Mouse (Mus musculus): ENCODE data around the gene Chpf. TPM values are rescaled to one million over a fixed set of nuclear protein-coding genes. Genes with fewer than 3 reads are reported as not detected.

Chpf gene
- polyA plus RNA-seq, 1 experiment, result 89.7 TPM

DNA sequence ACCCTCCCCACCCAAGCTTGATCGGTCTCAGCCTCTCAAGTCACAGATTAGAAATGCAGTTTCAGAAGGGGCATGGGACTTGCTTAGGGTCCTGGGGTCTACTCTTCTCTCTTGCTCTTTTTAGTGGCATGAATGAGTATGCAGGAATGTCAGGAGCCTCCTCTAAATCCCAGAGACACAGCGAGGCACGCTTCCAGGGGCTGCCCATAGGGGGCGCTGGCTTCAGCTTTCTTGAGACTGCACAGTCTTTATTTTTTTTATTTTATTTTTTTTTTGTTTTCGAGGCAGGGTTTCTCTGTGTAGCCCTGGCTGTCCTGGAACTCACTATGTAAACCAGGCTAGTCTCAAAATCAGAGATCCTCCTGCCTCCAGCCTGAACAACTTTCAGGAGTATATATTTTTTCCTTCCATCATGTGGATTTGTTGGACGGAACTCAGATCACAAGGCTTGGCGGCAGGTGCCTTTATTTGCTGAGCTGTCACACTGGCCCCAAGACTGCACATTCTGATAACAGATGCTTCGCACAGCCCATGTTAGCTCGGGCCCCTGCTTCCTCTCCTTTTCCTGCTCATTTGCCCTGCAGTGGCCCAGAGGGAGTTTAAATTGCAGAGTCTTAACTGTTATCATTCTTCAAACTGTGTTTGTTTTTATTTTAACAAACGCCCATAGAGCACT is 53.2 kb downstream of the Chpf start:
- 29% methylated on average over 10 of the region's 10 CpGs for WGBS
- no peak overlapping the region for H3K4me3 ChIP-seq (replicated peaks; ENCODE audit: extremely low read depth, low read depth, low read length)
- H3K4me1 ChIP-seq (ENCODE audit: control insufficient read depth, insufficient read depth, low read length), result no peaks in the 10 kb centered on the region
- peak; percentile 28 for DNase-seq
- TF ChIP-seq CTCF (IDR thresholded peaks at IDR 0.05; ENCODE audit: insufficient read depth, low read length) (peak; percentile 63), POLR2A (IDR thresholded peaks at IDR 0.05; ENCODE audit: borderline replicate concordance, extremely low read depth, low read depth, low read length) (no peak)

Other genes with a start within 250 kb of the Chpf start
- not detected in 2 replicates for gene A630095N17Rik, start 247.2 kb downstream of the Chpf start, polyA plus RNA-seq (2012; rRNA removed)
- 54.5 and 56.1 TPM in 2 replicates for gene Dnajb2, start 242.9 kb downstream of the Chpf start, polyA plus RNA-seq (2012; rRNA removed)
- gene Ptprn, start 214.8 kb downstream of the Chpf start, polyA plus RNA-seq (2012; rRNA removed), result 2.1 and 2.5 TPM in 2 replicates
- 1.2 and 2.5 TPM in 2 replicates for gene Resp18, start 200.9 kb downstream of the Chpf start, polyA plus RNA-seq (2012; rRNA removed)
- 104 and 129 TPM in 2 replicates for gene Dnpep, start 161.3 kb downstream of the Chpf start, polyA plus RNA-seq (2012; rRNA removed)
- 107 and 185 TPM in 2 replicates for gene Des, start 119.0 kb downstream of the Chpf start, polyA plus RNA-seq (2012; rRNA removed)
- 31.5 and 35.0 TPM in 2 replicates for gene Speg, start 104.0 kb downstream of the Chpf start, polyA plus RNA-seq (2012; rRNA removed)
- gene Gmppa, start 43.4 kb downstream of the Chpf start, polyA plus RNA-seq (2012; rRNA removed), result 106 and 125 TPM in 2 replicates
- gene Asic4, start 28.9 kb downstream of the Chpf start, polyA plus RNA-seq (2012; rRNA removed), result 0.05 TPM in 1 of 2 replicates, not detected in the other
- 5.2 and 7.4 TPM in 2 replicates for gene Tmem198, start 225 bp upstream of the Chpf start, polyA plus RNA-seq (2012; rRNA removed)
- 20.7 and 26.1 TPM in 2 replicates for gene Obsl1, start 27.1 kb upstream of the Chpf start, polyA plus RNA-seq (2012; rRNA removed)
- 13.6 and 14.3 TPM in 2 replicates for gene Inha, start 27.8 kb upstream of the Chpf start, polyA plus RNA-seq (2012; rRNA removed)
- 44.1 and 50.6 TPM in 2 replicates for gene Stk11ip, start 42.2 kb upstream of the Chpf start, polyA plus RNA-seq (2012; rRNA removed)
- 29.7 and 35.3 TPM in 2 replicates for gene Slc4a3, start 67.0 kb upstream of the Chpf start, polyA plus RNA-seq (2012; rRNA removed)